Mouse (Mus musculus) MEL-GATA-1-ER (cell line): ENCODE data around the gene Preb.

Source experiments
- DNase-seq: peaks from one replicate; pipeline ENCODE4 v3.0.0-alpha.2; 2012; ENCODE audit warnings: low read depth; ENCODE audit errors: extremely low read depth

Gene Preb

DNA sequence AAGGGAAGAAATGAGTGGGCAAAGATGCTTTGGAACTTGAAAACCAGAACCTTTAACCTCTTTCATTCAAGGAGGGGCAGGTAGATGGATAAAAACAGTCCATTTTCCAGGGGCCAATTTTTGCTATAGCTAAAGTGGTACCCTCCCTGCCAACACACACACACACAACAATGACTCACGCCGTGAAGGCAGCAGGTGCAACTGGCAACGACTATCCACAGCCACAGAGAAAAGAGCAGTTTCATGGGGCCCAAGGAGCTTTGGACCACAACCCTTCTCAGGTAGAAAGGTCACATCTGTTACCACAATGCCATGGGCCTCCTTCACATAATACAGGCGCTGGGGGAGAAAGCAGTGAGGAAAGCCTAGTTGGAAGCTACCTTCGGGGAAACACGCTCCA, 4.4 kb downstream of the Preb start:
- no peak for DNase-seq

- DNase-seq, result no peak
Observed at GRCm38 (mm10) chr5:30954556-30954955, 5.6 kb downstream of the Preb start.

- DNase-seq, result no peak
Observed at GRCm38 (mm10) chr5:30954065-30954464, 6.1 kb downstream of the Preb start.

DNA sequence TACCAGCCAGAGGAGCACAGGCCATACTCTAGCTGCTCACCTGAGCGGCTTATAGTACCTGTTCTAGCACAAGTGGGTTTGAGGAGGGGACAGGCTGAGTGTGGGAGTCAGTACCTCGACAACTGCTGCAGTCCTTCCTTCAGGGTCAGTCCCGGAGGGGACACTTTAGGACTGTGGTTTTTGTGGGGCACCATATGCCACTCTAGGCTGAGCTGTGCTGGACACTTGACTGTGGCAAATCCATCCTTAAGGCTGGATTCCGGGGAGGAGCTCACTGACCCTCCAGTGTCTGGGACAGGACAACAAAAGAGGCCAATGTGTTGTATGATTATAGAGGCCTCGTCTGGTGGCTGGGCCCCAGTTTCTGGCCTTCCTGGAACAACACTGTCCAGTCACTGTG, 7.6 kb downstream of the Preb start:
- no peak for DNase-seq

- no peak for DNase-seq
Observed at GRCm38 (mm10) chr5:30951706-30952105, 8.5 kb downstream of the Preb start.

GRCm38 (mm10) chr5:30950922-30951321, 9.2 kb downstream of the Preb start:
- DNase-seq, result no peak

DNA sequence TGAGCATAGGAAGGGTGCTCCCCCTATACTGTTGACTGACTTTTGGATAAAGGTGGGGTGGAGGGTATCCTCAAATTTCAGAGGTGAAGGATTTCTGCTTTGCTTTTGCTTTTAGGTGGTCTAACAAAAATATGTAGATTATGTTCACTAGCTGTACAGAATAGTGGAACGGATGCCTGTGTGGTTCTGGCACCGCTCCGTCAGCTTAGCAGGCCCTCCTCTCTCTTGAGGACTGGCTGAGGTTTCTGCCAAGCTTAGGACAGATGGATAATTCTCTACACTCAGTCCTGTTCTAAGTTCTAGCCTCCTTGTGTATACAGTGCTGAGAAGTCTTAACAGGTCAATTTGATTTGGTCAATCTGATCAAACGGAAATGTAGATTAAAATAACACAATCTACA, 9.7 kb downstream of the Preb start:
- DNase-seq, result no peak

GRCm38 (mm10) chr5:30949654-30950326, 10.4 kb downstream of the Preb start:
- DNase-seq, result peak; percentile 92

- no peak for DNase-seq
Observed at GRCm38 (mm10) chr5:30948620-30949019, 11.5 kb downstream of the Preb start.

GRCm38 (mm10) chr5:30944956-30945781, 15.0 kb downstream of the Preb start, which contains the start of gene Cgref1:
Gene Cgref1 (minus strand): TSS chr5:30945591.
- no peak for DNase-seq

GRCm38 (mm10) chr5:30944344-30944743, 15.8 kb downstream of the Preb start:
- no peak for DNase-seq

DNA sequence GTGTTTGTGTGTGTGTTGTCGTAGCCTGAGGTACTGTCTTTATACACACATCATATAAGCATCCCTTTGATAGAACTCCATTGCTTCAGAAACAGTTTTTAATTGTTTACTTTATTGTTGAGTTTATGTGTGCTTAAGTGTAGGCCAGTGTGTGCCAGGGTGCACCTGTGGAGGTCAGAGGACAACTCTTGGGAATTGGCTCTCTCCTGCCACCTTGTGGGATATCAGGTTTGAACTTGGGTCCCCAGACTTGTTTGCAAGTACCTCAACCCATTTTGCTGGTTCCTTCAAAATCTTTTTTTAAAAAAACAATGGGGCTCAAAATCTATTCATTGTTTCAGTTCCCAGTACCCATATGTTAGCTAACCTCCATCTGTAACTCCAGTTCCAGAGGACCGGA, 17.2 kb downstream of the Preb start:
- DNase-seq, result no peak

DNA sequence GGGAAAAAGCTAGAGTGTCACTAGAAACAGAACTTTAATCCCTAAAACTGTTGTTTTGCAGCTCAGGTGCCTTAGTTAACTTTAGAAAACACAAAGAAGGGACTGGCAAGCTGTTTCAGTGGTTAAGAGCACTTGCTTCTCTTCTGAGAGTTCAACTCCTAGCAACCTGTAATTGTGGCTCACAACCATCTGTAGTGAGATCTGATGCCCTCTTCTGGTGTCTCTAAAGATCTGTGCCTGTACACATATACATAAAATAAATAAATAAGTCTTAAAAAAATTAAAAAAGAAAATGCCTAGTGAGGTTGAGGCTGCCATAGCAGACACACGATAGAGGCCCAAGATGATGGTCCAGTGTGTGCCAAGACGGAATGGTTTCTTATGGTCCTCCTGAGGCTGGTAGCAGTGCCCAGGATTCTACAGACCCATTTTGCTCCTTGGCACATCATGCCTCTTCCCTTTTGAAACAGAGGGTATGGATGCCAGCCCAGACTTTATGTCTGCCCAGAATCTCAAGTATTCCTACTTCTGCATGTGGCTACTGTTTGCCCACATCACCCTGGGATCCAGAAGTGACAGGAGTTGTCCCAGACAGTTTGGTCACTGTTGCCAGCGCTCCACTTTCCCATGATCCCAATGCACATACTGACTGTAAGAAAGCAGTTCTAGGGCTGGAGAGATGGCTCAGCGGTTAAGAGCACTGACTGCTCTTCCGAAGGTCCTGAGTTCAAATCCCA, 25.3 kb downstream of the Preb start:
- DNase-seq, result no peak

DNA sequence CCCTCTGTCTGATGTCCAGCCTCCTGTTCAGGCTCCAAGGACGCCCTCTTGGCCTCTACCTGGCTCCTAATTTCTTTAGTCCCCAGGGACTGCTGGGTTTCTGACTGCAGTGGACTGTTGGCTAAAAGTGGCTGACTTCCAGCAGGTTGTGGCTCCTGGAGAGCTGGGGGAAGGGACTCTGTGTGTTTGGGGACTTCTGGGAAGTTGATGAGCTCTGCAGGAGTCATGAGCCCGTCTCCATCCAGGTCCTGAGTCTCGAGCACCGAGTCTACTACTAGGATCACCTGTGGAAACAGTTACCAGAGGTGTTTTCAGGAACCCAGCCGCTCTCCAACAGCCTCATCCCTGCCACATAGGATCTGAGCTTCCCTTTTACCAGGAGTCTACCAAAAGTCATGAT, 26.5 kb downstream of the Preb start:
- no peak for DNase-seq

DNA sequence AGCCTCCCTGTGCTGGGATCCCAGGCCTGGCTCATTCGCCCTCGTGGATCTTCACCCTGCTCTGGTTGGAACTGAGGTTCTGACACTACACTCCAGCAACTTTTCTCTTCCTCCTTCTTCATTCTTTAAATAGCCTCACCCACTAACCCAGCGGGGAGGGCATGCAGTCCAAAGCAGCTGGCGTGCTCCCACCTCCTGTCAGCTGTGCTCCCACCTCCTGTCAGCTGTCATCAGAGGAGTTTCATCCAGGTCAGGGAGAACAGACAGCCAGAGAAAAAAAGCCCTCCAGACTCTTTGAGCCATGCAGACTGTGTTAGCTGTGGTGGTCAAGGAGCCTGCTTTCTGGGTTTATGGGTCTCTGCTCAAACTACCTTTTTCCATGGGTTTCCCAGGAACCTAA, 28.8 kb downstream of the Preb start:
- no peak for DNase-seq

GRCm38 (mm10) chr5:30930846-30931245, 29.3 kb downstream of the Preb start:
- DNase-seq, result no peak

- DNase-seq, result no peak
Observed at GRCm38 (mm10) chr5:30930121-30930520, 30.0 kb downstream of the Preb start.

- DNase-seq, result no peak
Observed at GRCm38 (mm10) chr5:30927945-30928529, 32.1 kb downstream of the Preb start.

DNA sequence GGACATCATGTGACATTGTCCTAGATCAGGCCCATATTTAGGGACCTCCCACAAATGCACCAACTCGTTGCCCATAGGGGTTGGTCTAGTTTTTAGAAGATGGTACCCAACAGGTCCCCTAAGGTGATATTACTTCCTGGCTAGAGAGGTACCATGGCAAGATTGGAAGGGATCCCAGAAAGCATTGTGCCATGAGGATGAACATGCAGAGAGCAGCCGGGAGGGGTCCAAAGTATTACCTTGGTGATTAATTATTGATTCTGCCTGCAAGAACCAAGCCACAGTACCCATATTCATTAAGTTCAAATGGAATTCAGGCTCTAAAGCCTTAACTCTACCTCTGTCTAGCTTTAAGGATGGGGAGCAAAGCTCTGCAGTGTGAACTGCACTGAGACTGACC, 34.1 kb downstream of the Preb start:
- DNase-seq, result no peak

- DNase-seq, result no peak
Observed at GRCm38 (mm10) chr5:30925217-30925616, 34.9 kb downstream of the Preb start.

- DNase-seq, result no peak
Observed at GRCm38 (mm10) chr5:30924614-30925013, 35.5 kb downstream of the Preb start.

DNA sequence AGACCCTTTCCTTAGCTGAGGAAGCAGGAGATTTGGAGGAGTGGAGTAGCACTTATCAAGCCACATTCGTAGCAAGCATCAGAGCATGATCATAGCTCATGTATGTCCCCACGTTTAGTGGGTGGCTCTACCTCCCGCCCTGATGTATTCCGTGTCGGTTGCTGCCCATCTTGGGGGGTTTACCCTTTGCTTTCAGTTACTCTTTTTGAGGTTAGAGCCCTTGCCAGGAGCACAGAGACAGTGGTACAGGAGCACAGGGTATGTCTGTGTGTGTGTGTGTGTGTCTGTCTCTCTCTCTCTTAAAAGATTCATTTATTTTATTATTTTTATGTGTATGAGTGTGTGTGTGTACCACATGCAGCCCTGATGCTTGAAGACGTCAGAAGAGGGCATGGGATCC, 37.0 kb downstream of the Preb start:
- no peak for DNase-seq
